Mouse (Mus musculus) hindbrain, embryonic 16.5 days (tissue): ENCODE results near the gene Dkk2. TPM values are rescaled to one million over a fixed set of nuclear protein-coding genes. Genes with fewer than 3 reads are reported as not detected.

ENCODE experiments used
- ATAC-seq: fragments of 200-750 bp; cut with Nextera tagmentation; 2 replicates; pipeline ENCODE4 v1.8.0; 2017; ENCODE audit warnings: moderate TSS enrichment, moderate library complexity
- H3K27ac ChIP-seq: fragments of 300-500 bp; sonication (generic); 2 replicates; pipeline ENCODE4 v1.5.1; 2014; ENCODE audit warnings: low read depth, mild to moderate bottlenecking, control low read depth, low read length, moderate library complexity
- H3K27me3 ChIP-seq: fragments of 300-500 bp; sonication (generic); replicated peaks from 2 replicates; pipeline ENCODE4 v1.6.1; 2014; ENCODE audit warnings: low read length; ENCODE audit not compliant: control insufficient read depth, insufficient read depth
- H3K36me3 ChIP-seq: fragments of 300-500 bp; sonication (generic); 2 replicates; pipeline ENCODE4 v1.6.1; 2014; ENCODE audit warnings: mild to moderate bottlenecking, low read length, moderate library complexity, mixed read lengths; ENCODE audit not compliant: control insufficient read depth, insufficient read depth
- H3K4me1 ChIP-seq: fragments of 300-500 bp; sonication (generic); 2 replicates; pipeline ENCODE4 v1.6.1; 2014; ENCODE audit warnings: low read depth, low read length; ENCODE audit not compliant: control insufficient read depth, insufficient read depth
- H3K4me2 ChIP-seq: fragments of 300-500 bp; sonication (generic); 2 replicates; pipeline ENCODE4 v1.6.1; 2014; ENCODE audit warnings: mild to moderate bottlenecking, low read length, control low read depth, moderate library complexity
- H3K4me3 ChIP-seq: fragments of 300-500 bp; sonication (generic); 2 replicates; pipeline ENCODE4 v1.5.1; 2014; ENCODE audit warnings: mild to moderate bottlenecking, low read length, control low read depth, moderate library complexity
- H3K9ac ChIP-seq: fragments of 300-500 bp; sonication (generic); 2 replicates; pipeline ENCODE4 v1.6.1; 2014; ENCODE audit warnings: low read depth, mild to moderate bottlenecking, control low read depth, low read length, moderate library complexity
- H3K9me3 ChIP-seq: fragments of 300-500 bp; sonication (generic); 2 replicates; pipeline ENCODE4 v1.6.1; 2014; ENCODE audit warnings: mild to moderate bottlenecking, low read length, moderate library complexity; ENCODE audit not compliant: control insufficient read depth
- WGBS: fragments of 180-500 bp; shearing (Covaris S2); extraction: QIAGEN DNeasy Blood & Tissue Kit; methylation state at CpG from one replicate; pipeline ENCODE4 v1.1.7; 2014; 5-methylcytosine and 5-hydroxymethylcytosine counted together
- polyA plus RNA-seq: library from polyadenylated mRNA; unstranded; fragments of >200 nt; fragmentation: Nextera tagmentation; extraction: Ambion mirVana; gene quantifications from 2 replicates; pipeline ENCODE4 v1.2.1, GENCODE M21; 2015

The Dkk2 gene
- polyA plus RNA-seq, 1 experiment from 2014 or later = 2.1 TPM

DNA sequence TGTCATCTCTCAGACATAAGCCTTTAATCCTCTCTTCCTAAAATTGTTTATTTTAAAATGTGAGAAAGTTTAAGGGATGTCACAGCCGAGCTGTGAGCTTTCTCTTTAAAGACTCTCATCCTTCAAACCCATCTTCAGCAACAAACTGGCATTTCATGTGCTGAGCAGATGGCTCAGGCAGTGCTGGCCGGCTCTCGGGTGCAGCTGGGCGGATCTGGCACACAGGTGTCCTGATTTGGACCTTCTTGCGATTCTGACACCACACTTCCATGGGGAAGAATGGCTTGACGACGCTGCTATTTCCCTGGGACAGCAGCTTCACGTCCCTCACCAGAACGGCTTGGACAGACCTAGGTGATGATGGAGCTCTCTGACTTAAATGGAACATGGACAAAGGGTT, 17.9 kb downstream of the Dkk2 start:
- H3K27ac ChIP-seq = no peak overlapping the region
- H3K36me3 ChIP-seq = no peaks in the 10 kb centered on the region
- H3K27me3 ChIP-seq = no peaks in the 10 kb centered on the region
- no peaks in the 10 kb centered on the region for H3K9me3 ChIP-seq
- peak; percentile 45; the same call in 1 of the 2 replicates for ATAC-seq
- 54% methylated on average over 9 of the region's 9 CpGs for WGBS
- no peak overlapping the region for H3K4me3 ChIP-seq
- H3K9ac ChIP-seq = no peak overlapping the region
- H3K4me1 ChIP-seq = no peaks in the 10 kb centered on the region
- no peak overlapping the region for H3K4me2 ChIP-seq

DNA sequence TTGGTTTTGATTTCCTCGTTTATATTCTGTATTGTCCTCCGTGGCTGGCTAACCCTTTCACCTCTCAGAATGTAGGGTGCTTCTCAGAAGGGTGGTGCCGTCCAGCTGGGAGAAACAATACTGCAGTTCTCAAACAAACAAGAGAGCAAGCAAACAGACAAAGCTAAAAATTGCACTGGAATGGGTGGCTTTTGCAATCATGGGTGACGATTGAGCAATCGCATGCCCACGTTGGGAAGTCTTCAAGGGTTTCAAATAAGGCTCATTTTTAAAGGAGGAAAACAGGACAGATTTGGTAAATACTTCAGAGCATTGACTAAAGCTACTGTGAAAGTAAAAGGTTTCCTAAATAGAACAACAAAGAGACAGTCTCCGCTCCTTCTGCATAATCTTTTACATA, 18.4 kb downstream of the Dkk2 start:
- Histone ChIP-seq H3K4me3 (no peak overlapping the region), H3K9me3 (no peaks in the 10 kb centered on the region), H3K27me3 (no peaks in the 10 kb centered on the region), H3K36me3 (no peaks in the 10 kb centered on the region), H3K9ac (no peak overlapping the region), H3K27ac (no peak overlapping the region), H3K4me1 (no peaks in the 10 kb centered on the region), H3K4me2 (no peak overlapping the region)
- ATAC-seq = no peak
- WGBS = 49% methylated on average over 7 of the region's 7 CpGs

DNA sequence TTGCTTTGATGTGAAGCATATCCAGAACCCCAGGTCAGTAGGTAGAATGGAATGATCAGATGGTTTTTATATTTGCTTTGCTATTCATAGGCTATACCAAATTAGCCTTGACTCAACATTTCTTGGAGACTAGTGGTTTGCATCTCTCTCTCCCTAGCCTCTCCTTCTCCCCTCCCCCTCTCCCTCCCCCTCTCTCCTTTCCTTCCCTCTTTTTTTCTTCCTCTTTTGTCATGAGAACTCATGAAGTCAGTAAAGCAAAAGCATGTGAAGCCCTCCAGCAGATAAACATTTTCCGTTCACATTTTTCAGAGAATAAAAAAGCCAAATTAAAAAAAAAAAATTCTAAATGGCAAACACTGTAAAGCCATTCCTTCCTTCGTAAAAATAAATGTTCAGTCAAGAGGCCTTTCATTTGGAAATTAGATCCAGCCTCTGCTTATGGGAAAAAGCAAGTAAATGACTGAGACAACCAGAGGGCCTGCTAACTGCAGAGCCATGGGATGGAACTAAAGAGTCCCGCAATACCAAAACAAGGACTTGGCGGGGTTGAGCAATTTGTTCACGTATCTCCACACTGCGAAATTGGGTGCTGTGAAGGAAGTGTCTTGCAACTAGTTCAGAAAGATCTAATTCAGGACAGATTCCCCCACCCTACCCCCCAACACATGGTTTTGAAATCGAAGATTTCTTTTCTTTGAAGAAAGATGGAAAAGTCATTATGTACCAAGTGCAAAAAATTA, 30.9 kb downstream of the Dkk2 start:
- Histone ChIP-seq H3K4me2 (no peak overlapping the region), H3K9me3 (no peaks in the 10 kb centered on the region), H3K4me3 (no peak overlapping the region), H3K4me1 (no peaks in the 10 kb centered on the region), H3K27me3 (no peaks in the 10 kb centered on the region), H3K9ac (no peak overlapping the region), H3K36me3 (no peaks in the 10 kb centered on the region), H3K27ac (no peak overlapping the region)
- no peak for ATAC-seq
- WGBS = 87% methylated on average over 7 of the region's 7 CpGs

DNA sequence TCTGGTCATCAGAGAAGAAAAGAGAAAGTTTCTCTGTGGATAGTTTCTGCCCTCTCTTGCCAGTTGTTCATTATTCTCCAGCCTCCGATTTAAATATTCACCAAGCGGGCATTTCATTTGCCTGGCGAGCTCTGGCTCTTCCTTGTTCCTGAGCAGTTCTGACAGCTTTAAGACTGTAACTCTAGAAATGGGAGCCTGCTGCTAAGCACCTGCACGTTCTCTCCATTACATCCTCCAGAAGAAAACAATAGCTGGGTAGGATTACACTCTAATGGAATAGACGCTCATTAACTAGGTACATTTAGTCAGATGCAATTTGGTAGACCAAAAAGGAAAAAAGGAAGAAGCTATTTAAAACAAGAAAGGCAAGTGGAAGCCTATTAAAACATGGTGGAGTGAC, 36.3 kb downstream of the Dkk2 start:
- no peak overlapping the region for H3K4me2 ChIP-seq
- H3K4me1 ChIP-seq = no peaks in the 10 kb centered on the region
- no peaks in the 10 kb centered on the region for H3K9me3 ChIP-seq
- H3K27me3 ChIP-seq = no peaks in the 10 kb centered on the region
- no peak overlapping the region for H3K27ac ChIP-seq
- no peak for ATAC-seq
- no peak overlapping the region for H3K4me3 ChIP-seq
- no peaks in the 10 kb centered on the region for H3K36me3 ChIP-seq
- WGBS = 67% methylated on average over 5 of the region's 5 CpGs
- H3K9ac ChIP-seq = no peak overlapping the region

DNA sequence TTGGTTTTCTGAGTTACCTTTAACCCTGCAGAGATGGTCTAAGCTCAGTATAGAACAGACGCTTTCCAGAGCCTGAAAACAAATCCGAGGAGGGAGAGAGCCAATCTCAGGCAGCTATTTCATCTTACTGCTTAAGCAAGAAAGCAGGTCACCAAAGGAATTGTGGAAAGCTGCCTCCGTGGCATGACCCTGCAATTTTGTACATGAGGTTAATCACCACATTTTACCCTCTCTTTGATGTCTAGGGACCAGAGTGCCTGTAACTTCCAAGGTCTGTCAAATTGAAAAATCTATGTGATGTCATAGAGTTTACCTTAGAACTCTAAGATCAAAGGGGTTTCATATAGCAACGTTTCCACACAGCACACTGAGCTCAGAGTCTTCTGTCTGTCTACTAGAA, 37.5 kb downstream of the Dkk2 start:
- ATAC-seq = no peak
- Histone ChIP-seq H3K4me1 (no peaks in the 10 kb centered on the region), H3K9ac (no peak overlapping the region), H3K27ac (no peak overlapping the region), H3K9me3 (no peaks in the 10 kb centered on the region), H3K27me3 (no peaks in the 10 kb centered on the region), H3K36me3 (no peaks in the 10 kb centered on the region), H3K4me2 (no peak overlapping the region), H3K4me3 (no peak overlapping the region)
- WGBS = 66% methylated on average over 4 of the region's 4 CpGs

DNA sequence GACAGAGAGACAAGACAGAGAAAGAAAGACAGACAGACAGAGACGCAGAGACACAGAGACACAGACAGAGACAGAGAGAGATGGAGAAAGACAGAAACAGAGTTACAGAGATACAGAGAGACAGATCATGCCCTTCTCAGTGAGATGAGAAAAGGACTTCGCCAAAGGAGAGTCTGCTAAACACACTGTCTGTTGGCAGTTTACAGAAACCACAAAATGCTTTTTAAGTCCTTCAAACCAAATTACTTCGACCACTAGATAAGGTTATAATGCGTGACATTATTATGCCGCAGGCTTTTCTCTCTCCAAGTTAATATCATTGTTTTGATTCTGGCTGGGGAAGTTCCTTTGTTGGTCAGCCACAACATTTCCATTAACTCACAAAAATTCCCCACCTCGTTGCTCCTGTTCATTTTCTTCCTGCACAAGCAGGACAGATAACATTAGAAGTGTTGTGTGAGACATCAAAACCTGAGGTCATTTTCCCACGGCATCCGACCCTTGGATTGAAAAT, 40.2 kb downstream of the Dkk2 start:
- 84% methylated on average over 8 of the region's 8 CpGs for WGBS
- Histone ChIP-seq H3K4me1 (no peaks in the 10 kb centered on the region), H3K4me3 (no peak overlapping the region), H3K4me2 (no peak overlapping the region), H3K36me3 (no peaks in the 10 kb centered on the region), H3K9me3 (no peaks in the 10 kb centered on the region), H3K27me3 (no peaks in the 10 kb centered on the region), H3K27ac (no peak overlapping the region), H3K9ac (no peak overlapping the region)
- ATAC-seq = no peak

DNA sequence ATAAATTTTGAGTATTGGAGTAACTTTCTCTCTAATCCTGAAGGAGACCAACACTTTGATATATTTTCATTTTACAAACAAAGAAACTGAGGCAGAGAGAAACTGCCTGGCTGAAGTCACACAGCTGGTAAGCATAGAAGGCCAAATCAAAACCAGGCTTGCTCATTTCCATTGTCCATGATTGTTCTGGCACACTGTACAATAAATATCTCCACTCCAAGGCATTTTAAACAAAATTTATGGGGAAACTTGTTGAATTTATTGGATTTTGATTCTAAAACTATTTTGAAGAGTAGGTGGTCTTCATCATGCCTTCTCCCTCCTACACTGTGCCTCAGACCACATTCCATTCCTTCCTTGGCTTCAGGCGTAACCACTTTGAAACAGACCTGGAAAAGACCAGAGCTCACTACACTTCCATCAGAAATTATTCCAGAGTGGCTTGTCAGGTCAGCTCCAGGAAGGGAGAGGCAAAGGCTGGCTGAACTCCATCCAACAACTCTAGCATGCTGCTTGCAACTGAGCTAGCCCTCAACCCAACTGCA, 44.7 kb downstream of the Dkk2 start:
- Histone ChIP-seq H3K4me1 (no peaks in the 10 kb centered on the region), H3K4me2 (no peak overlapping the region), H3K9ac (no peak overlapping the region), H3K4me3 (no peak overlapping the region), H3K36me3 (no peaks in the 10 kb centered on the region), H3K9me3 (no peaks in the 10 kb centered on the region), H3K27ac (no peak overlapping the region), H3K27me3 (no peaks in the 10 kb centered on the region)
- ATAC-seq = no peak
- 93% methylated on average over 1 of the region's 1 CpGs for WGBS

DNA sequence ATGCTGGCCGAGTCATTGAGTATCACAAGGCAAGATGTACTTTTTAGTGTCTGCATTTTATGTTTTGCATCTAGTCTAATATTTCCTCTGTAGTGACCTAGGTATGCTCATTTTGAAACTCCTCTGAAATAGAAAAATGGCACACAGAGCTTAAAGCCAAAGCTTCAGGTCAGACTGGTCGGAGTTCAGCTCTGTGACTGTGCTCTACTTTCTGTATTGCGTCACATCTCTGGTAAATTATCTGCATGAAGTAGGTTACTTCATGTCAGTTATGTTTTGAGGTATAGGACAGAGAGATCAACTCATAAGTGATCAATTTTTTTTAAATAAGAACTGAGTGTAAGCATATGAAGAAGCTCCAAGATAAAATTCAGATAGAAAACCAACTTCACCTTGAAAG, 45.7 kb downstream of the Dkk2 start:
- H3K4me1 ChIP-seq = no peaks in the 10 kb centered on the region
- H3K4me2 ChIP-seq = no peak overlapping the region
- no peak overlapping the region for H3K4me3 ChIP-seq
- H3K27me3 ChIP-seq = no peaks in the 10 kb centered on the region
- H3K36me3 ChIP-seq = no peaks in the 10 kb centered on the region
- ATAC-seq = no peak
- H3K27ac ChIP-seq = no peak overlapping the region
- WGBS = 74% methylated on average over 3 of the region's 3 CpGs
- no peak overlapping the region for H3K9ac ChIP-seq
- H3K9me3 ChIP-seq = no peaks in the 10 kb centered on the region

DNA sequence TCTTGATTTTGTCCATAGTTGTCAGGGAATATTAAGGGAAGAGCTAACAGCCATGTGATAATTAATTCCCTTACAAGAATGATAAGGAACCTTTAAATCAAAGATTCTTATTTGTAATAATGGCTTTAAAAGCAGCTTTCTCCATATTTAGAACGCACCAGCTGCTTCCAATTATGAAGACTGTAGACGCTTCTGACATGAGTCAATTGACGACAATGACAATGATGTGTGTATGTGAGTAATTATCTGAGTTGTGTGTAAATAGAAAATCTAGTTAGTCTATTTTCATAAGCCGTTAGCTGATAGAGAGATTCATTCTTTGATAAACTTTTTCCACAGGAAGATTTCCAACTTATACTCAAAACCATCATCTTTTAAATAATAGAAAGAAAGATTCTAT, 46.8 kb downstream of the Dkk2 start:
- Histone ChIP-seq H3K4me1 (no peaks in the 10 kb centered on the region), H3K9me3 (no peaks in the 10 kb centered on the region), H3K4me3 (no peak overlapping the region), H3K27me3 (no peaks in the 10 kb centered on the region), H3K4me2 (no peak overlapping the region), H3K27ac (no peak overlapping the region), H3K9ac (no peak overlapping the region), H3K36me3 (no peaks in the 10 kb centered on the region)
- 79% methylated on average over 4 of the region's 4 CpGs for WGBS
- no peak for ATAC-seq
